Mouse (Mus musculus): ENCODE results near the gene Olfr695.
"Not testable (repeated sequence)": the region's sequence is repeated elsewhere in the genome, so short reads cannot be mapped to it uniquely, and the experiment has no call there.

The Olfr695 gene

DNA sequence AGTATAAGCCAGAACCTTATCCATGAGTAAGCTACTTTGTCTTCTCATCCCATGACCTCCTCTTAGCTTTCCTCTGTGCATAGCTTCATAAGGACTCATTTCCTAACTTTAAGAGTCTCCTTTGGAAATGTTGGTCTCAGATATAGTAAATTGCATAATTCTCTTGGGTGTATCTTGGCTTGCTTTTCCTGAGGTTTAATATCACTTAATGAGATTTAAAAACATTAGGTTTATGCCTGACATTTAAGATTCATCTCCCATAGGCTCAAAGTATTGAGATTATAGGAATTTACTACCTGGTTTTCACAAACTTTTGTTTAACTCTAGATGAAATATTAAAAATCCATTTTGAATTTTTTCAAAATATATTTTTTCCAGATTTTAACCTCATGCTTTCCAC, at the start of gene Olfr695:
TSS of gene Olfr695 (minus strand) at position 101 of the 400 bp plus-strand sequence.
- no peak for DNase-seq (ENCODE audit: low read depth, low spot score)

DNA sequence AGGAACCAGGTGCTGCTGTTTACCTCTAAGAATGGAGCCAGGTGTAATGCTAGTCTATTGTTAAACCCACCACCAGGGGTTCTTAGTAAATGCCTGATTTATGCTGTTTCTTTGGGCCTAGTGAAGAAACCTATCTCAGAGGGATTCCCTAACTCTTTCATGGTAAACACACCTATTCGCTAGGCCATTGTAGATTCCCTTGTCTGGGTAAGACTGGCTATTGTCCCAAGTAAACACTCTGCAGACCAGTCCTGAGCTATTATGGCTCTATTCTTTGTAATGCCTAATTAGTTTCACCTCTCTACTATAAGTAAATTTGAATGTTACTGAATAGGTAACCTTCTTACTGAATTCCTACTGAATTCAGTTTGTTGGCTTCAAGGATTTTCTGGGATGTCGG, 44.8 kb upstream of the Olfr695 start:
- DNase-seq (ENCODE audit: low read depth, low spot score): not testable (repeated sequence)

DNA sequence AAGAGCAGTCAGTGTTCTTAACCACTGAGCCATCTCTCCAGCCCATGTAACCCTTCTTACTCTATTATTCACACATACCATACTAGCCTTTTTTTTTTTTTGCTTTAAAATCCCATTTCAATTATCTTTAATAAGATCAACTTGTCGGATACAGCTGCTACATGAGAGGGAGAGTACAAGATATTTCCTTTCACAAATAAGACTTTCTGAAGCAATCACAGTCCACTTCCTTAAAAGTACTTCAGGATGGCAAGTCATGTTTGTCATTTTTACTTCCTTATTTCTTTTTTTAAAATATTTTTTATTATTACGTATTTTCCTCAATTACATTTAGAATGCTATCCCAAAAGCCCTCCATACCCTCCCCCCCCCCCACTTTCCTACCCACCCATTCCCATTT, 42.6 kb upstream of the Olfr695 start:
- DNase-seq (ENCODE audit: low read depth, low spot score): no peak

DNA sequence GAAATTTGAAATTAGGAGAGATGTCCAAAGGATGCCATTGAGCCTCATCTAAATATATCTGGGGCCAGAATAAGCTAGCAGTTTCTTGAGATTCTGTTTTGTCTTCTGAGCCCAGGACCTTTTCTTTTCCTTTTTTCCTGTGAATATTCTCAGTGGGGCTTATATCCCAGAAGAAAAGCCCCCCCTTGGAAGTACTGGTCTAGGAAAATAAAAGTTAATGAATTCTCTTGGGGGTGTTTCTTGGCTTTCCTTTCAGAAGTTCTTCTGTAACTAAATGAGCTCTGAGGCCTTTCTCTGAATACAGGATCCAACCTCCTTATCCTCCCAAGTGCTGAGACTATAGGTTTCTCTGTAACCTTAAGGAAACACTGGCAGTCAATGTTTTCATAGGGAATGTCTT, 39.1 kb upstream of the Olfr695 start, which contains the start of gene Olfr698:
TSS of gene Olfr698 (minus strand) at position 101 of the 400 bp plus-strand sequence.
- DNase-seq (ENCODE audit: low read depth, low spot score): no peak

DNA sequence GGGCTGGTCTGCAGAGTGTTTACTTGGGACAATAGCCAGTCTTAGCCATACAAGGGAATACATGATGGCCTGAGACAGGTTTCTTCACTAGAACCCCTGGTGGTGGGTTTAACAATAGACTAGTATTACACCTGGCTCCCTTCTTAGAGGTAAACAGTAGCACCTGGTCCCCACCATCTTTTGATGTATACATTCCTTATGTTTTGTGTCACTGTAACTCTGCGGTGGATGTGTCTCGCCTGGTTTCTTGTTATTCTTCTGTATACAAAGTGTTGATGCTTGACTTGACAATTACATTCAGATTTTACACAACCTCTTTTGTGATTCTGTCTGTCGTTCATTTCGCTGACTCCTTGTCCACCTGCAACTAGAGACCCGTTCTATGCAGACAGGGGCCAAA, 29.6 kb upstream of the Olfr695 start:
- DNase-seq (ENCODE audit: low read depth, low spot score): no peak

DNA sequence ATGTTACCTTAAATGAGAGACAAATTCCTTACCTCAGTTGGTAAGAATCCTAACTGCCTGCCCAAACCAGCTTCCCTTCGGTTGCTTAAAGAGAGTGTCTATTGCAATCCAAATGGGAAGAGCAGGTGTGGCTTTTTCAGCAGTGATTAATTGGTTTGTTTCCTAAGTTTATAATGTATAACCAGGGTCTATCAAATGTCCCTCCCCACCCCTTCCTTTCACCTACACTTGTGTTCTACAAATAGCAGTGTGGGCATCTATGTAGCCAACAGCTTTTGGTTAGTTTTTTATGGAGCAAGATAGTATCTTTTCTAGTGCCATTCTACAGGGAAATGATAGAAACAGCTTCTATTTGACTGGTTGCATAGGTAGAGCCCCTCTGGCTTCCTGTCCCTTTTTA, 26.1 kb upstream of the Olfr695 start, which contains the start of gene Olfr697:
TSS of gene Olfr697 (minus strand) at position 101 of the 400 bp plus-strand sequence.
- no peak for DNase-seq (ENCODE audit: low read depth, low spot score)

DNA sequence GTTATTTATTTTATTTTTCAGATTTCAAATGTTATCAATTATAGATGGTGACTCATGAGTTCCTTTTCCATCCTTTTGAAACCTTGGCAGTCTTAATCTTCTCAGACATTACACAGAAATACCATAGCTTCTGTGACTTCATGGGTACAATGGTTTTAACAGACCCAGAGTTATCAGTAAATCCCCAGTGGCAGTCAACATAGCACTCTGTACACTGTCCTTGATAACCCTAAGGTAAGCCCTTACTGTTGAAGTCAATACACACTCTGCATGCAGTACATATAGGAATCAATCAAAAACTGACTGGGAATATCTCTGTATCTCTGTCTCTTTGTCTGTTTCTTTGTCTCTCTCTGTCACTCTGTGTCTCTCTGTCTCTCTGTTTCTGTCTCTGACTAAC, 20.8 kb upstream of the Olfr695 start:
- DNase-seq (ENCODE audit: low read depth, low spot score): no peak

DNA sequence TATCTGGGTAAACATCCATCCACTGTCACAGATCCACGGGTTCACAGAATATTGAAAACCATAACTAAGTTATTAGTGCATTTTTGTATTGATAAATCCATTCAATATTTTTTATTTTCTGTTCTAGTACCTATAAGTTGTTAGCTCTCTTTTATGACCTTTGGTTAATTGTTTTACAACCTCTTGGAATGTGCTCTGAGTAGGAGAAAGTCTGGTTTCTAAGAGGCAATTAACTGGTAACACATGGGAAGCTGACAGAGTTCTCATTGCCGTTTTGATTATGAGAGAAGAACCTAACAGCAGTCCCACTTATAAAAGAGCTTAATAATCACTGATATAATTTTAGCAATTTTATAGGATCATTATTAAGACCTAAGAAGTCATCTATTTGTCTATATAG, 17.5 kb upstream of the Olfr695 start:
- DNase-seq (ENCODE audit: low read depth, low spot score): no peak

DNA sequence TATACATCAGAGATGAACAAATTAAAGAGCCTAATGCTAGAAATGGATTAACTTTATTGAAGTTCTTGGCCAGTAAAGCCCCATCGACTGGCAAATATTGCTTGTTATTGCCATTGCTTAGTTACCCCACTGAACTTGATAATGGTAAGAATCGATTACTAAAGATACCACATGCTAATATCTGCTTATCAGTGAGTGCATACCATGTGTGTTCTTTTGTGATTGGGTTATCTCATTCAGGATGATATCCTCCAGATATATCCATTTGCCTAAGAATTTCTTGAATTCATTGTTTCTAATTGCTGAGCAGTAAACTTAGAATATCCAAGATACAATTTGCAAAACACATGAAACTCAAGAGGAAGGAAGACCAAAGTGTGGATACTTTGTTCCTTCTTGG, 9.5 kb upstream of the Olfr695 start:
- not testable (repeated sequence) for DNase-seq (ENCODE audit: low read depth, low spot score)

DNA sequence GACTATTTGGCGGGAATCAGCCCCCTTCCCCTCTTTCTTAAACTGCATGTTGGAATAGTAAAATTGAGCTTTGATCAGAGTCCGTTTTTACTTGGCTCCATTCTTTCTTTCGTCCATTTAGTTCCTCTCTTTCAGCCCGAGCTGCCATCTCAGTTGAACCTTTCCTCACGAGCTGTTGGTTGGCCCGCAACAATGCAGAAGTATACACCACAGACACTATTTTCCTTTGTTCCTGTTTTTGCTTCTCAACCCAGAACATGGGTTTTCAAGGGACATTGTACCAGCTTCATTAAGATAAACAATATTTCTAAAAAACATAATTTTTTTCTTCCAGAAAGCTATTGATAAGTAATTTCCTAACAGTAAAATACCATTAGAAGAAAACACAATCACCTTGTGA, 4.7 kb downstream of the Olfr695 start:
- DNase-seq (ENCODE audit: low read depth, low spot score): no peak

DNA sequence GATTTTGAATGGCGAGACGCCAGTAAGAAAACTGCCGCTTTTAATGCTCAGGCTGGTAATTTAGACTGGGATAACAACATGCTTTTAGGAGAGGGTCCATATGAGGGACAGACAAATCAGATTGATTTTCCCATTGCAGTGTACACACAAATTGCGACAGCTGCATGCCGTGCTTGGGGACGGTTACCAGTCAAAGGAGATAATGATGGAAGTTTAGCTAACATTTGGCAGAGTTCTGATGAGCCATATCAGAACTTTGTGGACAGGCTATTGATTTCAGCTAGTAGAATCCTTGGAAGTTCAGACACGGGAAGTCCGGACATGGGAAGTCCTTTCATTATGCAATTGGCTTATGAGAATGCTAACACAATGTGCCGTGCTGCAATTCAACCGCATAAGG, 8.5 kb downstream of the Olfr695 start:
- not testable (repeated sequence) for DNase-seq (ENCODE audit: low read depth, low spot score)

DNA sequence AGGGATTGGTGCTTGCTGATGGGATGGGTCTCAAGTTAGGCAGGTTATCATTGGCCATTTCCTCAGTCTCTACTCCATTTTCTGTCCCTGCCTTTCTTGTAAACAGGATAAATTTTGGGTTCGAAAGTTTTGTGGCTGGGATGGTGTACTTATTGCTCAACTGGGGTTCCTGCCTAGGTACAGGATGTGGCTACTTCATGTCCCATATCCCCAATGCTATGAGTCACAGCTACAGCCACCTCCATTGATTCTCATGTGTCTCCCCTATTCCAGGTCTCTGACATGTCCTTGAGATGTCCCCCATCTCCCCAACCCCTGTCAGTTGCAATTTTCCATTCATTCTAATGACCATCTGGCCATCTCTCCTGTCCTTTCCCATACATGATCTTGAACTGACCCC, 19.3 kb downstream of the Olfr695 start:
- DNase-seq (ENCODE audit: low read depth, low spot score): no peak

DNA sequence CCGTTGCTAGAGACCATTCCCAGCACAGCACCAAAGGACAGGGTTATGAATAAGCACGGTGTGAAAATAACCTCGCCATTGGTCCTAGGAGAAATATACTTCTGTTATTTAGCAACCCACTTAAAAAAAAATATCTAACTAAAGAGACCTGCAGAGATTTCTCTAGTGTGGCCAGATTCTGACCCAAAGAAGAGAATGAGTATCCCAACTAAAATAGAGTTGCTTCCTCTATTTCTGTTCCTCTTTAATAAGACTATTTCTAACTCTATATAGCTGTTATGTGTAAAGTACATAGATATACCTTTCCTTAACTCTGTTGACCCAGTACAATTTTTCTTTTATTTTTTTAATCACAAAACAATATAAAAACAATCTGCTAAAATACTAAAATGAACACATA, 23.2 kb downstream of the Olfr695 start:
- no peak for DNase-seq (ENCODE audit: low read depth, low spot score)

DNA sequence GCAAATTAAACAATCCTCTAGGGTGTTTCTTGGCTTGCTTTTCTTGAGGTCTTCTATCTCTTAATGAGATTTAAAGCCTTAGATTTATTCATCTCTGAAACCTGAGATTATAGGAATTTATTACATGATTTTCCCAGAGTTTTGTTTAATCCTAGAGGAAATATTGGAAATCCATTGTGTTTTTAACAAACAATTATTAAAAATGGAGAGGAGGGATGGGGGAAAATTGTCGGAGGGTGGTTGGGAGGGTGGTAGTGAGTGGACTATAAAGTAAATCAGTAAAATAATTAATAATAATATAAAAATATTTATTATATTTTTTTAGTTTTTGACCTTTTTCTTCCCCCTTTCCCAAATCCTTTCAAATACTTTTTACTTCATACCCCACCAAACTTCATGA, 24.5 kb downstream of the Olfr695 start, which contains the start of gene Olfr694:
TSS of gene Olfr694 (minus strand) at position 101 of the 400 bp plus-strand sequence.
- no peak for DNase-seq (ENCODE audit: low read depth, low spot score)

DNA sequence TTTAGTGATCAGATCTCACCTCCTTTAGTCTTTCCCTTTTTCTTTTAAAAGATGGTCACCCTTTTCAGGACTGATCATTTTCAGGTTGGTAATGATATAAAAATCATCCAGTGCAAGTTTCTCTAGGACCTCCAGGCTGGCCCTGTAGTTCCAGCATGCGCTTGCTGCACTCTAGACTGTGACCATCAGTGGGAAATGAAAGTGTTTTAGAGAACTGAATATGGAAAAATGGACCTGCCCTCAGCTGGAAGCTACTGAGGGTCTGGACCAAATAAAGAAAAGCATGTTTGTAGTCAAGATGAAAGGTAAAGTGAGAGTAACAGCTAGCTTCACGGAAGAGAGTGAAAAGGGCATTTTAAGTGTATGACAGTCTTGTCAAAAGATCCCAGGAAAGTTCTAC, 30.8 kb downstream of the Olfr695 start:
- DNase-seq (ENCODE audit: low read depth, low spot score): no peak

DNA sequence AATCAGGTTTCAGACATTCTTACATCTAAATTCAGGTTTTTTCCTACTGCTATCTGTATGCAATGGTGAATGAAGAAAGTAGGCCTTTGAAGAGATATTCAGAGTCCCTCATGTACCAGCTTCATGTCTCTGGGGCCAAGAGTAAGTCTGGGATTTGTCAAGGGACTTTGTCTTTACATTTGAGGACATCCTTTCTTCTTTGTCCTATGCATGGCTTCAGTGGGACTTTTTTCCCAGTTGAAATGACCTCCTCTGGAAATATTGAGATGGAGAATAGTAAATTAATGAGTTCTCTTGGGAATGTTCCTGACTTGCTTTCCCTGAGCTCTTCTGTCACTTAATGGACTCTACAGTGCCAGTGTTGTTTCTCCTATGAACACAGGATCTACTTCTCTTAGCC, 35.7 kb downstream of the Olfr695 start, which contains the start of gene Olfr693:
TSS of gene Olfr693 (minus strand) at position 101 of the 400 bp plus-strand sequence.
- no peak for DNase-seq (ENCODE audit: low read depth, low spot score)

Data from CD4-positive, CD25-positive, alpha-beta regulatory T cell, adult 2 months (primary cell).